Mouse (Mus musculus) kidney, adult 2 months (tissue): ENCODE results near the gene Bcat1.

Experiments
- CTCF ChIP-seq: fragments of 200-500 bp; conservative IDR thresholded peaks from 2 replicates; pipeline ENCODE4 v1.5.1; 2011; ENCODE audit warnings: low read depth, mild to moderate bottlenecking, control low read depth, low read length, moderate library complexity, mixed read lengths; ENCODE audit not compliant: insufficient read depth, insufficient read length
- POLR2A ChIP-seq: fragments of 200-500 bp; IDR thresholded peaks from one replicate; pipeline ENCODE4 v1.6.1; 2011; ENCODE audit warnings: low read depth, low read length, control low read depth

DNA sequence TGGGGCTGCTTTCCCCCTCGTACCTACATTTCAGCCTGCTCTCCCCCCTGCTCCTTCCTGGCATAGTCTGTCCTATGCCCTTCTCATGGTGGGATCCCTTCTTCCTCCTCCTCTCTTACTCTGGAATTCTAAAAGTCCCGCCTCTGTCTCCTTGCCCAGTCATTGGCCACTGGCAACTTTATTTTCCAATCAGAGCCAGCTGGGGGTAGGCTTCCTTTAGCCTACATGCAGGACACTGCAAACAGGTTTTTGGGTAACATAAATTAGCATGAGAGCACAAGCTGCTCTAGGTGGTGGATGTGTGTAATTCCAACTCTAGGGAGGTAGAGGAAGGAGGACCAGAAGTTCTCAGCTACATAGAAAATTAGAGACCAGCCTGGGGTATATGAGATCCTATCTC lies 44.1 kb upstream of the Bcat1 start:
- TF ChIP-seq POLR2A (no peak), CTCF (no peak)
